Mouse (Mus musculus) neutrophil, adult 5-6 weeks (primary cell): ENCODE results near the gene Gm17657. TPM values are rescaled to one million over a fixed set of nuclear protein-coding genes. Genes with fewer than 3 reads are reported as not detected.

Source experiments
- total RNA-seq: library from RNA; stranded (forward); fragments of 200-1000 nt; gene quantifications from 2 replicates; pipeline ENCODE4 v1.2.3, GENCODE M21; 2017

The Gm17657 gene
- total RNA-seq, 1 experiment from 2014 or later: not detected

Other genes with a start within 250 kb of the Gm17657 start
- gene Pi16, start 232.0 kb downstream of the Gm17657 start, total RNA-seq: 151 and 159 TPM in 2 replicates
- 65.8 and 67.3 TPM in 2 replicates for gene Mtch1, start 201.7 kb downstream of the Gm17657 start, total RNA-seq
- 184 and 192 TPM in 2 replicates for gene Fgd2, start 188.7 kb downstream of the Gm17657 start, total RNA-seq
- 632 and 640 TPM in 2 replicates for gene Pim1, start 58.9 kb downstream of the Gm17657 start, total RNA-seq
- gene Tbc1d22b, start 147 bp upstream of the Gm17657 start, total RNA-seq: 9.8 and 9.9 TPM in 2 replicates
- not detected in 2 replicates for gene Tmem217, start 2.7 kb upstream of the Gm17657 start, total RNA-seq
- gene Rnf8, start 65.2 kb upstream of the Gm17657 start, total RNA-seq: 42.8 and 51.9 TPM in 2 replicates
- 29.8 and 31.2 TPM in 2 replicates for gene Gm28043, start 65.2 kb upstream of the Gm17657 start, total RNA-seq
- 499 and 528 TPM in 2 replicates for gene Cmtr1, start 111.0 kb upstream of the Gm17657 start, total RNA-seq
- gene Ccdc167, start 167.4 kb upstream of the Gm17657 start, total RNA-seq: 9.7 and 16.4 TPM in 2 replicates